Mouse (Mus musculus): ENCODE results near the gene Mip. TPM values are rescaled to one million over a fixed set of nuclear protein-coding genes. Genes with fewer than 3 reads are reported as not detected.
"Not testable (repeated sequence)": the region's sequence is repeated elsewhere in the genome, so short reads cannot be mapped to it uniquely, and the experiment has no call there.

Mip gene
- total RNA-seq (2021) = not detected
- long read RNA-seq, experiment 1 = 0 reads
- long read RNA-seq, experiment 2 = 0 reads

DNA sequence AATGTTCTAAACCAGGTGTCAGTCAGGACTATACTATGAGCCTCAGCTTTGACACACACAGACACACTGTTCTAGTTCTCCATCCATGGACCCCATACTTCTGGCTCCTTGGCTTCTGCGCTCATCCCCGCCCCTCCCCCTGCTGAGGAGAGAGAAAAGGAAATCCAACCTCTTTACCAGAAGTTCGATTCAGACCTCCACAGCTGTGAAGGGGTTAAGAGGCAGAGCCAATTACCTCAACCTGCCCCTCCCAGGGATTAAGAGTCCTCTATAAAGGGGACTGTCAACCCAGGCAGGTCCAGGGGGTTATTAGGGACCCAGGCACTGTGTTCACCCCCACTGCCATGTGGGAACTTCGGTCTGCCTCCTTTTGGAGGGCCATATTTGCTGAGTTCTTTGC is at the start of gene Mip:
Gene Mip, plus strand, starts transcription at position 301 of the 400 bp plus-strand sequence.
- DNase-seq = no peak

GRCm38 (mm10) chr10:128175996-128176755 is 49.5 kb upstream of the Mip start:
- peak; percentile 85 to 86 for DNase-seq

GRCm38 (mm10) chr10:128177316-128177715 is 48.3 kb upstream of the Mip start:
- no peak for DNase-seq

DNA sequence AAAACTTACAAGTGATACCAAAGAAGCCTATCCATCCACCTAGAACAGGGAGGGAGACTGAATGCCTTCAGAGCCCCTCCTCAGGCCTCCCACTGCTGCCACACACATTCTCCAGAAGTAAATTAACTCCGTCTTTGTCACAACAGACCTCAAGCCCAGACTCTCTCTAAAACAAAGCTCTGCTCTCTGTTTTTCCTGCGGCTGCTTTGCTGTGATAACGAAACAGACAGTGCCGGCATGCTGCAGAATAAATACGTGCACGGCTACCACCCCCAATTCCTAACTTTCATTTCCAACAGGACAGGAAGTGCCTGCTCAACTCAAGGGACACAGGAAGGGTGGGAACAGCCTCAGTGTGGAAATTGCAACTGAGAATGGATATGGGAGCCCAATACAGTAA is 45.6 kb upstream of the Mip start, which contains the start of gene Rbms2:
Gene Rbms2, minus strand, starts transcription at position 309 of the 400 bp plus-strand sequence.
- peak; percentile 80 to 85 for DNase-seq

DNA sequence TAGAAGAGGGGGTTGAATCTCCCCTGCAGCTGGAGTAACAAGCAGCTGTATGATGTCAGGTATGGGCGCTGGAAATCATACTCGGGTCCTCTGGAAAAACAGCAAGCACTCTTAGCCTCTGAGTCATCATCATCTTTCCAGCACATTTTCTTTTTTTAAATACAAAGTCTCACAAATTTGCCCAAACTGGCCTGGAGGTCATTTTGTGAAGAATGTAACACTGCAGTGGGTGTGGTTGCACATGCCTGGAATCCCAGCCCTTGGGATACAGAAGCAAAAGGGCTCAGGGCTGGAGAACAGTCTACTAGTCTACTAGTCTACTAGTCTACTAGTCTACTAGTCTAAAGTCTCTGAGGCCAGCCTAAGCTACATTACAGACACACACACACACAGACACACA is 41.3 kb upstream of the Mip start:
- peak in 1 of 2 experiments; percentile 44 for DNase-seq

DNA sequence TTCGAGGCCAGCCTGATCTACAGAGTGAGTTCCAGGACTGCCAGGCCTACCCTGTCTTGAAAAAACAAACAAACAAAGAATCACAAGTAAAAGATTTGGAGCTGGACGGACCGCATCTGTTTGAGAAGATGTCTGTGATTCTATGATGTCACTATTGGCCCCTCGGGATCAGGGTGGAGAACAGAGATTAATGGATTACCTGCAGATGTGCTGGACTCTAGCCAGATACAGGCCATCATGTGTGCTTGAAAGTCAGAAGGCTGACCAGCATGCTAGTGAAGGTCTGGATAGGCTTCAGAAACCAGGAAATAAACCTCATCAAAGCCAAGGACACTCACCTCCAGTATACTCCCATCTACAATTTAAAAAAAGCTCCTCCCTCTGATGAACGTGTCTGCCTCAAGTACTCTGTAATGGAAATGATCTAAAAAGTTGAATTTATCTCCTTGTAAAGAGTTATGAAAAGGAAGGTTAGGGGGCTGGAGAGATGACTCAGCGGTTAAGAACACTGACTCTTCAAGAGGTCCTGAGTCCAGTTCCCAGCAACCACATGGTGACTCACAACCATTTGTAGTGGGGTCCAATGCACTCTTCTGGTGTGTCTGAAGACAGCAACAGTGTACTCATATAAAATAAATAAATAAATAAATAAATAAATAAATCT is 40.2 kb upstream of the Mip start:
- DNase-seq = no peak

DNA sequence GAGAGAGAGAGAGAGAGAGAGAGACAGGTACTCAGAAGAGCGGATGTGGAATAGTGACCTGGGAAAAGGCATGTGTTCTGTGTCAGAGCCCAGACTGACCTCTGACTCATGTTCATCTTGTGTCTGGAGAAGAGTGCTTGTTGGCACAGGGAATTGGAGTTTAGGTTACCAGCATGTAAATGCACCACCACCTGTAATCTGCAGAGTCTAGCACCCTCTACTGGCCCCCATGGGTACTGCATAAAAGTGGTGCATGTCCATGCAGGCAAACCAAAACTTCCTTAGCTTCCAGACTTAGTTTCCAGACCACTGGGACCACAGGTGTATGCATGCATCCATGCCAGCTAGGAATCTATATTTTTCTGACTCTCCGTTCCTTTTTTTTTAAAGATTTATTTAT is 39.7 kb upstream of the Mip start:
- peak; percentile 77 to 93 for DNase-seq

DNA sequence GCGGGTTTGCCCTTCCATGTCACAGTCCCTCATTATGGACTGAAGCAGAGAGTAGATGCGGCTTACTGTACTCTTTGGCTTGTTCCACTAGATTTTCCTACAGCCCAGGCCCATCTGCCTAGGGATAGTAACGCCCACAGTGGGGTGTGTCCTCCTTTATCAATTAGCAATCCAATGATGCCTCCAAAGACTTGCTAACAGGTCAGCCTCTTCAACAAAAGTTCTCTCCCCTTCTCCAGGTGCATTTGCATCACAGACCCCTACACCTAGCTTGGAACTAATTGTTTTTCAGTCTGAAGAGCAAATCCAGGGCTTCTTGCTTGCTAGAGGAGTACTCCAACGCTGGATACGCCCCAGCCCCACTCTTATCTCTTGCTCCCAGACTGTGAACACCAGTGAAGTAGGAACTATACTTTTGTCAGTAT is 38.4 kb upstream of the Mip start:
- DNase-seq = no peak

DNA sequence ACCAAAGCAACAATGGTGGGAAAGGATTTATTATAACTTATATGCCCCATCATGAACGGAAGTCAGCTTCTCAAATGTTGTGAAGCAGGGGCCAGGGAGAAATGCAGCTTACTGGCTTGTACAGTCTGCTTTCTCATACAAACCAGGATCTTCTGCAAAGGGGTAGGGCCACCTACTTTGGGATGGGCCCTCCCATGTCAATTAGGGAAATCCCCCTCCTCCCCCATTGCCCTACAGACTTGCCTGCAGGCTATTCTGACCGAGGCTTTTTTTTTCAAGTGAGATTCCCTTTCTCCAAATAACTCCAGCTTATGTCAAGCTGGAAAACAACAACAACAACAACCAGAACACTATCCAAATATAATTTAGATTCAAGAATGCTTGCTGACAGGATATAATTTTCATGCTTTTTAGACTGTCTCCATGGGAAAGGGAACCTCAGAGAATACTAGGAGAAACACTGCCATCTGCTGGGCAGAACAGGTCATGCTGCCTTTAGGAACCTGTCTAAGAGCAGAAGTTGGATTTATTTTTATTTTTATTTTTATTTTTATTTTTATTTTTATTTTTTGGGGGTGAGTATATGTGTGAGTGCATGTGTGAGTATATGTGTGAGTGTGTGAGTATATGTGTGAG is 37.3 kb upstream of the Mip start:
- peak; percentile 71 to 88 for DNase-seq

DNA sequence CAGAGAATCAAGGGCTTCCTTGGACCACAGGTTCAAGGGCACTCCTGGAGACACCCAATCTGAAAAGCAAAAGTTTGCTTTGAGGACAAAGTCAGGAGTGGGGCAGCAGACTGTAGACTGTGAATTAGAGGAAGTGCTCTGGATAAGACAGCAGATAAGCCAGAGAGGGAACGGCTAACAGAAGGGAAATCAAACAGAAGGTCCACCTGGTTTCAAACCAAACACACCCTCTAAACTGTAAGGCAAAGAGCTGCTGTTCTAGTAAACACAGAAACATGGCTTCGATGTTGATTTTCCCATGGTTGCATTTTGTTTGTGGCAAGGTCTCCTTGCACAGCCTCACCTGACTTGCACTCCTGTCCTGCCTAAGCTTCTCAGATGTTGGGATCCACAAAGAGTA is 34.2 kb upstream of the Mip start:
- no peak for DNase-seq

DNA sequence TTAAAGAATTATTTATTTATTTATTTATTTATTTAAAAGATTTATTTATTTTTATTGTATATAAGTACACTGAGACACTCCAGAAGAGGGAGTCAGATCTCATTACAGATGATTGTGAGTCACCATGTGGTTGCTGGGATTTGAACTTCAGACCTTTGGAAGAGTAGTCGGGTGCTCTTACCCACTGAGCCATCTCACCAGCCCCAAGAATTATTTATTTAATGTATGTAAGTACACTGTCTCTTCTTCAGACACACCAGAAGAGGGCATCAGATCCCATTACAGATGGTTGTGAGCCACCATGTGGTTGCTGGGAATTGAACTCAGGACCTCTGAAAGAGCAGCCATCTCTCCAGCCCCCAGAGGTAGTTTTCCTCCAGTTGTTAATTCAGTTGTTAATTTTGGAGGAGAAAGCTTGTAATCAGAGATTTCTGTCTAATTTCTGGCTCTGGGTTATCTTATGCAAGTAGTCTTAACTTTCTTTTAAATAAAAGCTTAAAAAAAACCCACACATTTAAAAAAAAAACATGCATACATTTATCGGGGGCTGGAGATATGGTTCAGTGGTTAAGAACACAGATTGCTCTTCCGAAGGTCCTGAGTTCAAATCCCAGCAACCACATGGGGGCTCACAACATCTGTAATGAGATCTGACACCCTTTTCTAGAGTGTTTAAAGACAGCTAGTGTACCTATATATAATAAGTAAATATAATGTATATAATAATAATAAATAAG is 33.4 kb upstream of the Mip start:
- DNase-seq = not testable (repeated sequence)

DNA sequence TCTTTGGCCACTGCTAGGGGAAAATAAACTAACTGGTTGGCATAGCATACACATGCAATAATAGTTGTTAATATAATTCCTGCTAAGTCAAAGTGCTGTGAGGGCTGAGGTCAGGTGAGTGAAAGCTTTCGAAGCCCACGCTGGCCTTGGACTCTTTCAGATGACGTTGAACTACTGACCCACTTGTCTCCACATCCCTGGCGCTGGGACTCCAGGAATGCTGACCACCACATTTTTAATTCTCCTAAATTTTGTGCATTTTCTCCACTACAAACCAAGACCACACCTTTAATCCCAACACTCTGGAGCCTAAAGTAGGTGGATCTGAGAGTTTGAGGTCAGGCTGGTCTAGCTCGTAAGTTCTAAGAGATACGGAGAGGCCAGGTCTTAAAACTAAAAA is 32.5 kb upstream of the Mip start:
- no peak for DNase-seq

- DNase-seq = peak; percentile 98
Measured at GRCm38 (mm10) chr10:128194024-128194550, 31.6 kb upstream of the Mip start, which contains the start of gene Gls2. Gene Gls2 (plus strand): TSS chr10:128194457.

GRCm38 (mm10) chr10:128194551-128195461 is 30.8 kb upstream of the Mip start:
- no peak for DNase-seq

- no peak for DNase-seq
Measured at GRCm38 (mm10) chr10:128201856-128202255, 23.8 kb upstream of the Mip start.

GRCm38 (mm10) chr10:128204941-128205340 is 20.7 kb upstream of the Mip start:
- DNase-seq = no peak

DNA sequence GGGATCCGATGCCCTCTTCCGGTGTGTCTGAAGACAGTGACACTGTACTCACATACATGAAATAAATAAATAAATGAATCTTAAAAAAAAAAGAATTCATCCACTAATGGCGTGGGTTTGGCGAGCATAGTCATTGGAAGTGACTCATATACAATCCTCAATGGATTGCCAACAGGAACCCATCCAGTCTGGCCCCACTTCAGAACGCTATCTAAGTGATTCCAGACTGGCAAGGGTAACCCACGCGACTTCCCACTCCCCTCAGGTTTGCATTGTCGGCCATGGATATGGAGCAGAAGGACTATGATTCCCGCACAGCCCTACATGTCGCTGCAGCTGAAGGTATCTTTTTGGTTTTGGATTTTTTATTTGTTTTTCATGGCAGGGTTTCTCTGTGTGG is 17.3 kb upstream of the Mip start:
- no peak for DNase-seq

- DNase-seq = no peak
Measured at GRCm38 (mm10) chr10:128209311-128210009, 16.2 kb upstream of the Mip start.

DNA sequence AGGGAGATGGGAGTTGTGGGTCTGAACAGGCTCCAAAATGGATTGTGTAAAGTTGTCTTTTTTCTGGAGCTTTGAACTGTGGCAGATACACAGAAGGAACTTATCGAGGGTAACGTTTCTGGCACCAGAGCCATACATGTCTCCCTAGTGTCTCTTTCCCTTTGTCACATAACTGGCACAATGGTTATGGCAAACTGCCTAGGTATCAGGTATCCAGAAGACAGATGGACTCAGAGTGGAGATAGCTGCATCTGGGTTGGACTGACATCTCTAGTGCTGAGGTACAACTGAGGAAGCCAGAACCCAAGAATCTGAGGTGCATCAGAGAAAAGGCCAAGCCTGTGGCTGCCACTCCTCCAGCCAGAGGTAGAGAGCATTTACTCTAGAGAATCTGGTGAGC is 15.5 kb upstream of the Mip start:
- no peak for DNase-seq

- peak; percentile 11 to 35 for DNase-seq
Measured at GRCm38 (mm10) chr10:128210954-128211353, 14.7 kb upstream of the Mip start.
